Mouse (Mus musculus) adrenal gland, postnatal 10 days (tissue): ENCODE data around the gene Hhatl. TPM values are rescaled to one million over a fixed set of nuclear protein-coding genes. Genes with fewer than 3 reads are reported as not detected.

Experiments used
- DNase-seq: peaks from one replicate; pipeline ENCODE4 v3.0.0; 2021; ENCODE audit warnings: mixed read lengths
- total RNA-seq, 2 experiments: library from RNA; stranded (reverse); gene quantifications; 2 replicates each; pipeline ENCODE4 v1.2.3; 2021

Gene Hhatl
- total RNA-seq, 2 experiments from 2014 or later: 4.3 to 17.4 TPM

GRCm38 (mm10) chr9:121807546-121807945 is 15.2 kb upstream of the Hhatl start:
- no peak for DNase-seq

- DNase-seq: no peak
These were observed 10.4 kb upstream of the Hhatl start for GRCm38 (mm10) chr9:121802747-121803146.

GRCm38 (mm10) chr9:121798887-121799520 is 6.7 kb upstream of the Hhatl start:
- no peak for DNase-seq

GRCm38 (mm10) chr9:121797722-121798121 is 5.4 kb upstream of the Hhatl start:
- no peak for DNase-seq

GRCm38 (mm10) chr9:121794972-121795539 is 2.7 kb upstream of the Hhatl start:
- DNase-seq: no peak

- peak; percentile 85 for DNase-seq
These were observed 1.1 kb downstream of the Hhatl start for GRCm38 (mm10) chr9:121791206-121791605.

GRCm38 (mm10) chr9:121786359-121786758 is 5.9 kb downstream of the Hhatl start:
- no peak for DNase-seq

GRCm38 (mm10) chr9:121785261-121785660 is 7.0 kb downstream of the Hhatl start:
- DNase-seq: no peak

GRCm38 (mm10) chr9:121784801-121785200 is 7.5 kb downstream of the Hhatl start:
- DNase-seq: no peak

GRCm38 (mm10) chr9:121778066-121778624 is 14.2 kb downstream of the Hhatl start:
- peak; percentile 61 for DNase-seq

- DNase-seq: no peak
These were observed 14.7 kb downstream of the Hhatl start, which contains the start of gene Klhl40 for GRCm38 (mm10) chr9:121777484-121778065. Klhl40 (plus strand) TSS chr9:121777607.

- no peak for DNase-seq
These were observed 15.8 kb downstream of the Hhatl start for GRCm38 (mm10) chr9:121776511-121776910.

GRCm38 (mm10) chr9:121775951-121776350 is 16.4 kb downstream of the Hhatl start:
- DNase-seq: no peak

GRCm38 (mm10) chr9:121772412-121772811 is 19.9 kb downstream of the Hhatl start:
- DNase-seq: no peak

GRCm38 (mm10) chr9:121765166-121765855 is 27.0 kb downstream of the Hhatl start:
- DNase-seq: no peak

GRCm38 (mm10) chr9:121763716-121764115 is 28.6 kb downstream of the Hhatl start:
- peak; percentile 56 for DNase-seq

- no peak for DNase-seq
These were observed 29.5 kb downstream of the Hhatl start for GRCm38 (mm10) chr9:121762761-121763160.

GRCm38 (mm10) chr9:121762248-121762647 is 30.1 kb downstream of the Hhatl start:
- DNase-seq: no peak

GRCm38 (mm10) chr9:121761787-121762186 is 30.5 kb downstream of the Hhatl start:
- no peak for DNase-seq

GRCm38 (mm10) chr9:121761091-121761665 is 31.1 kb downstream of the Hhatl start:
- peak; percentile 57 for DNase-seq

GRCm38 (mm10) chr9:121760271-121761090 is 31.8 kb downstream of the Hhatl start:
- peak; percentile 84 for DNase-seq
